Mouse (Mus musculus) thymus, postnatal 36 days (tissue): Measurements from ENCODE around the gene Slc30a6.

Source experiments
- DNase-seq, 2 experiments: peaks; one replicate each; pipeline ENCODE4 v3.0.0; 2022; ENCODE audit warnings: mixed read lengths in 2 of 2

Gene Slc30a6

DNA sequence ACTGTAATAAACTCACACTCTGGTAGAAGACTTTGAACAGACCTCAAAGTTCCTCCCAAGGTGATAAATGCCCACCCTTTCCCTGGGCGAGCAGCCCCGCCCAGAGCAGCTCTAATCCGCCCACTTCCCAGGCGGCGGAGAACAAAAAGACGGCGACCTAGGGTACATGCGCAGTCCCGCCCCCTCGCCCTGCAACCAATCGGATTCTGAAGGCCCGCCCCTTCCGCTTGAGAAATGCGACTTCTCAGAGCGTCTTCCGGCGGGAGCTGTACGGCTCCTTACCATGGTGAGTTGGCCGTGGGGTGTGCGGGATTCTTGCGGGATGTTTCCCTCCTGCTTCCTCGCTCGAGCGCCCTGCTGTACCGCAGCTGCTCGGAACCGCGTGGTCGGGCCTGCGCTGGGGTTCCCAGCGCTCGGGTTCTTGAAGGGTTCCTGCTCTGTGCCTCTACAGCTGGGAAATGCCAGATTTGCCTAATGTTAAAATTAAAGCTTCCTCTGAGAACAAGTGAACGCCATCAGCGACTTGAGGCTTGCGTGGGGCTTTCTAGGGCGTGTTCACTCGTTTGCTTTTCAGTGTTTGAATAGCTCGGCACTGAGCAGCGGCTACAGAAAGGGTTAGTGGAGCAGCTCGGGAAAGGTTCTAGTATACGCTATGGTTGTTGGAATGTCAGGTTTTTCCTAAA lies at the start of gene Slc30a6:
Slc30a6 (plus strand) TSS at position 226 of the 683 bp plus-strand sequence.
- DNase-seq = peak; percentile 96 to 97

DNA sequence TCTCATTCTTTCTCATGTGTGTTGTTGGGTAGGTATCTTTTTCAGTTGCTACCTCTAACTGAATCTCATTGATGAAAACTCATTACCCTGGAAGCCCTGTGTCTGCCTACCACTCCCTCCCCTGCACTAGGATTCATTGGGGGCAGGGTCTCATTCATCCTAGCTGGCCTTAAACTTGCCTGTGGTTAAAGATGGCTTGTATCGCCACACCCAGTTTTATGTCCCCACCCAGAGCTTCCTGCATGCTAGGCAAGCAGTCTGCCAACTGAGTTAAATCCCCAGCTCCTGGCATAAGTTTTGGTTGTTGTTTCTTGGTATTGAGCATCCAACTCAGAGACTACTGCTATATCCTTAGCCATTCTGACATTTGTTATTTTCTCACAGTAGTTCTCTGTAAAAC lies 31.8 kb upstream of the Slc30a6 start:
- no peak for DNase-seq

DNA sequence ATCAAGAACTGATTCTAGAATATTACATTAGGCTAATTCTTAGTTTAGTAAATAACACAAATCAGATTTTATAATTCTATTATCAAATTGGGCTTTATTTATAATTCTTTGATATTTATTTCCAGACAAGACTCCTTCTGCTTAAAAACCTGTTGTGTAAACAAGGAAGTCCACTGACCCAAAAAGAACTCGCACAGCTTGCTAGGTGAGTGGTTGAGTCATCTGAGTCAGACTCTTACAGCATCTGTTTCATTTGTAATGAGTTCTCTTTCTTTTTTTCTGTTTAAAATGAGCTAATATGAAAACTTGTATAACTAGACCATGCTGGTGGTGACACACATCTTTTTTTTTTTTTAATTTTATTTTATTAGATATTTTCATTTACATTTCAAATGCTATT lies 18.5 kb upstream of the Slc30a6 start:
- no peak for DNase-seq

DNA sequence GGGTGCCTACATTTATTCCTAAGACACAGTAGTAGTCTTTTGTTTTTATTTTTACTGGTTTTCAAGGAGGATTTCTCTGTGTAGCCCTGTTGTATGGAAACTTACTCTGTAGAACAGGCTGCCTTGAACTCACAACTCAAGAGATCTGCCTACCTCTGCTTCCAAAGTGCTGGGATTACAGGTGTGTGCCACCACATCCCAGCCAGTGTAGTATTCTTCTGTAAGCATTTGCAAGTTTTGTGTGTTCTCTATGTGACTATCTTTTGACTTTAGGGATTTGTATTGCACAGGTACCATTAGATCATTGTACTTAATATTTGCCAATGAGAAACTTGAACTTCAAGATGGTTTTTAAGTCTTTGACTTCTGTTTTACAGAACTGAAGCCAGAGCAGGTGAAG lies 8.8 kb upstream of the Slc30a6 start:
- DNase-seq = no peak

DNA sequence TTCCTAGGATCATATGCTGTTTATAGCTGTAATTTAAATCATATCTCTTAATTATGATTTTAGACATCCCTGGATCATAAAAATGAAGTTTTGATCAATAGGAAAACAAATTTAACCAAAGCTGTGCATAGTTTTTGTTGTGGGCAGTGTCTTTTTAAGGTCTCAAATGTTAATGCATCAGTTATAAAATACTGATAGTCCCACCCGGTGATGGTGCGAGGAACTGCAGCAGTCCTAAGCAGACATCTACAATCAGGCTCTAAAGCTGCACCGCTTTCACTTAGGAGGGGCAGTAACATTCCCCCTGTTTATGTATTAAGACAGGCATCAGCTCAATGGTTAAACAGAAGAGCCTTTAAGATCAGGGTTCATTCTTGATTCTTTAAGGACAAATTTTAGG lies 5.6 kb upstream of the Slc30a6 start:
- DNase-seq = no peak

DNA sequence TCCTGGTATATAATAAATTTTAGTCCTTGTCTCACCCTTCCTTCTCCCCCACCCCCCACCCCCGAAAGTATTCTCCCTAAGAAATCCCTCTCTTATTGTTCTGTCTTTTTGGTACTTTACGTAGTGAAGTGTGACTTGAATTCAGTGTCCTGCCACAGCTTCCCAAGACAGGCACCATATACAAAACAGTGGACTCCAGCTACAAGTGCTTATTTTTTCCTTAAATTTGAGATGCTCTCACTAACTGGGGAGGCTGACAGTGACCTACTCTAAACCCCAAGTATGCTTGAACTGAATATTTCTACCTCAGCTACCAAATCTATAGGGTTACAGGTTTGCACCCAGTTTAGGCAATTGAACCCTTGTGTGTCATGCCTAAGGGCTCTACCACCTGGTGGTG lies 1.0 kb upstream of the Slc30a6 start:
- no peak for DNase-seq

DNA sequence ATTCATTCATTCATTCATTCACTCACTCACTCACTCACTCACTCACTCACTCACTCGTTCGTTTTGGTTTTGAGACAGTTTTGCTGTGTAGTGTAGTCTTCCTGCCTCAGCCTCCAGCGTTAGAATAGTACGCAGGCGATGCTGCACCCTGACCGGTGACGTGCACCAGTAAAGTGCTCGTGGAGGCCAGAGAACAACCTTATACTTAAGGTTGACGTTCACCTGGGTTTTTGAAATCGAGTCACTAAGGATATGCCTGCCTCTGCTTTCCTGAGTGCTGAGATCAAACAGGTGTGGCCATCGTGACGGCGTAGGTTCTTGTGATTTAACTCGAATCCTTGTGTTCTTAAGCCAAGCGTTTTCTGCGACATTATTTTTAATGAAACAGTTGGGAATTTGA lies 553 bp upstream of the Slc30a6 start:
- DNase-seq = peak; percentile 4 to 14

DNA sequence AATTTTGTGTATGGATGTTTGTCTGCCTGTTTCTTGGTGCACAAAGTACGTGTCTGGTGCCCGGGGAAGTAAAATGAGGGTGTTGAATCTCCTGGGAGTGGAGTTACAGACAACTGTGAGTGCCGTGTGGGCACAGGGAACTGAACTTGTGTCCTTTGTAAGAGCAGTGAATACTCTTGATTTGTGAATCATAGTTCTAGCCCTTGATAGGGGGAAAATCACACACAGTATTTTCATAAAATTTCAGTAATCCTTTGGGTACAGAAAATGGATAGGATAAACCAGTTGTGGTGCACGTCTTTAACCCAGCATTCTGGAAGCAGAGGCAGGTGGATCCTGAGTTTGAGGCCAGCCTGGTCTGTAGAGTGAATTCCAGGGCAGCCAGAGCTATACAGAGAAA lies 1.4 kb downstream of the Slc30a6 start:
- DNase-seq = no peak

DNA sequence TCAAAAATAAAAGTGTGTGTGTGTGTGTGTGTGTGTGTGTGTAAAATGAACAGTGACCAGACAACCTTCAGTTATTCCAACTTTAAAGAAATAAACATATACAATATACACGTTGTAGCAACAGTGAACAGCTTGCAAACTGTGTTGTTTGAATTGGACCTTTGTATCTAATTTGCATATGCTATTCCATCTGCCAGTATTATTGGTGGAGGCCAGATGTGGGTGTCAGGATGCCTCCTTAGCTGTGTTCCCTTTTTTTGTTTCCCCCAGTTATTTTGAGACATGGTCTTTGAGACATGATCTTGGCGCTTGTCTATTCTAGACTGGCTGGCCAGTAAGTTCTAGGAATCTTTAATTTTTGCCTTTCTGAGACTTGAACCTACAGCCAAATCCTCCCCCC lies 1.8 kb downstream of the Slc30a6 start:
- no peak for DNase-seq

DNA sequence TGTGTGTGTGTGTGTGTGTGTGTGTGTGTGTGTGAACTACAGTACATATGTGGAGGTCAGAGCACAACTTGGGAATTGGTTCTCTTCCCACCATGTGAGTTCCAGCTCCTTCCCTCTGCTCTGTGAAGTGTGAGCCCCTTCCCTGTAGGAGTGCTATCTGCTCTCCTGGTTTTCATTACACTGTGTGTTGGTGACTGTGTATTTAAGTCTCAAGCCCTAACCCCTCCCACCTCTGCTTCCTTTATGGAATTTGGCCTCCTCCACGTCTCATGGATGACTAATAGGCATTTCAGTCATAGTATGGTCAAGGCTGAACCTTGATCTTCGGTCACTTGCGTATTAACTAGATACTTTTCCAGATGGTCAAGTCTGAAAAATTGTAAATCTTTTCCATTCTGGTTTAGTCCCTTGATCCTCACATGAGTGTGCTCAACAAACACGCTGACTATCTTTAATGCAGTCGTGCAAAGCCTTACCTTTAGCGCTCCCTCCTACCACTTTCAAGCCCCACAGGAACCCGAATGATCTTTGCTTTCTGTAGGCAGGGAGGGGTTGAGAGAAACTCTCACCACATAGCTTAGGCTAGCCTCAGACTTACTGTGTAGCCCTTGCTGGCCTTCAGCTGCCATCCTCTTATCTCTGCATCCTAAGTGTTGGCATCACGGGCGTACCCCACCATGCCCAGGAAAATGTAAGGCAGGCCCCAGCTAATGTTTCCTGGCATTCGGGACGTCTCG lies 7.2 kb downstream of the Slc30a6 start:
- no peak for DNase-seq

DNA sequence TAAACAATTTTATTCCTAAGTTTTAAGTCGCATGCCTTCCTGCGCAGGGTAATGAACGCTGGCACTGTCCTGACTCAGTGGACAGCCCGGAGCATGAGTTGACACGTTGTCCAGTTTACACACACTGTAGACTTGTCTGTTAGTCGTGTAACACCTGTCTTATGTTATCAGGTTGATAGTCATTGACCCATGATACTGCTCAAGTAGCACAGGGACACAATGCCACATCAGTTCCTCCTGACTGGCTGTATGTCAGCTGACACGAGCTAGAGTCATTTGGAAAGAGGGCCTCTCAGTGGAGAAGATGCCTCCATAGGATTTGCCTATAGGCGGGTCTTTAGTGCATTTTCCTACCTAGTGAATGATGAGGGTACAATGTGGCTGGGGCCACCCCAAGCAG lies 11.1 kb downstream of the Slc30a6 start:
- no peak for DNase-seq

DNA sequence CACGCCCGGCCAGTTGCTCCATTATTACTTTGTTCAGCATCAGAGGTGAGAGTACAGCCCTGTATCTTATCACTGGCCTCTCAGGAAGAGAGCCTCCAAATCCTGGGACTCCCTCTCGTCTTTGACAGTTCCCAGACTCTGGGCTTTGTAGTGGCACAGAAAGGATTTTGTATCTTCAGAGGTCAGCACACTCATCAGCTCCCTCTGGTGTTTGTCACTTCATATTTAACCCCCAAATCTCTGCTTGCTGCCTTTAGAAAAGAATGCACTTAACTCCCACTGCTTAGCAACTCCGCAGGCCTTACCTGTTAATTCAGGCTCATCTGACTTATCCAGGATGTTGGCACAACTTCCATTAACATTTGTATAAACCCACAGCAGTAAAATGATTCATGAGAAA lies 14.3 kb downstream of the Slc30a6 start:
- DNase-seq = no peak

DNA sequence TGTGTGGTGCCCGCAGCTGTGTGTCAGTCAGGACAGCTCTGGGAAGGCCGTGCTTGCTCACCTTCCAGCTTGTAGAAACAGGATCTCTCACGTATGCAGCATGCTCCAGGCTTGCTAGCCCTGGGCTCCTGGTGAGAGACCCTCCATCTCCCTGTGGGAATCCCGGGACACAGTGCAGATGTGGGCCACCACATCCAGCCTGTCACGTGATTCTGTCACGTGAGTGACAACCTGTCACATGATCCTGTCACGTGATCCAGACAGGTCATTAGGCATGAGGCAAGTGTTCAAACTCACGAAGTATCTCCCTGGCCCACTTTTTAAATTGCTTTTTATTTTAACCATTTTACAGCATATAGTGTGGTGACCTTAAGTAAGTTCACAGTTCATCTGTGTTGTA lies 17.9 kb downstream of the Slc30a6 start:
- DNase-seq = no peak

DNA sequence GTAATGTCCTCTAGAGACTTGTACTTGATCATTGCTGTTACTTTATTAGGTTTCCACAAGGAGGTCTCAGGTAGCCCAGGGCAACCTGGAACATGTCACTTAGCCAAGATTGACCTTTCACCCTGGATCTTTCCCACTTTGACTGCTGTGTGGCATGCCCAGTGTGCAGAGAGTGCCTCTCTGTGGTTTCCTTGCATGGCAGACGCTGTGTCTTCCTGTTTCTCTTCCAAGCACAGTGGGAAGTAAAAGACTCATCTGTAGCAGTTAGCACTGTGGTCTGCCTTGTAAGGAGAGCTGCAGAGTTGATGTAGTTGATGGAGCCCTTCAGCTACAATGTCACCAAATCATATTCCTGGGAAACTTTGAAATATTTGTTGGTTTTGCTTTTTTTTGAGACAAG lies 19.3 kb downstream of the Slc30a6 start:
- no peak for DNase-seq

DNA sequence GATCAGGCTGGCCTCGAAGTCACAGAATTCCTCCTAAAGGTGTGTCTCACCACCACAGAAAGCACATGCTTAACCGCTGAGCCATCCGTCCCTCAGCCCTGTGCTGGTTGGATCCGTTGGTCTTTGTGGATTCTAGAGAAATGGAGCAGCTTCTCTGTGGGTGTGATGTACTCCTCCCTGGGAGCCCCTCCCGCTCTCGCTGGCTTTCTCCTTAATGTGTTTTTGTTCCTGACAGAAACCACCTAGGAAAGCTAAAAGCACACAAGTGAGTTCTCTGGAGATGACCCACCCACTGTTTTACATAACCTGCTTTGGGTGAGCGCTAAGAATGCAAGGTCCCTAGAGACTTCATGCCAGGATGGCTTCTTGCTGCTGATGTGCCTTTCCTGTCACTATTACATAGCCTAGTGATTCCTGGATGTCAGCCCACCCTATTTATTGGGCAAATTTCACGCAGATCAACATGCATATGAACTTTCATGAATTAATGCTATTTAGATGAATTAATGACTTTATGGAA lies 21.5 kb downstream of the Slc30a6 start:
- DNase-seq = no peak

DNA sequence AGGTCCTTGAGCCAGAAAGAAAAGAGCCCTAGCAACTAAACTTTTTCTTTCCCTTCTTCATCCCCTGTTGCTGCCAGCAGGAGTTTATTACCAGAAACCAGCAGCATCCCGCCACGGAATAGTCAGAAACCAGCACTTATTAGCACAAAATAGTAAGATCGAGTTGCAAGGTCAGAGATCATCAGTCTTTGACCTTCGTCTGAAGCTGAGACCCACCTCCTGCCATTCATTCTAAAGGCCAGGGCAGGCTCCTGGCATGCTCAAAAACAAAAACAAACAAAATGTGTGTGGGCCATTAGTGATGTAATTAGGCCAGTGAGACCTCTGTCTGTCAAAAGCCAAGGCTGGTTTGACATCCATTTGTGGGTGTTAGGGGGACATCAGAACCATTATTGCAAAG lies 22.8 kb downstream of the Slc30a6 start:
- DNase-seq = no peak

DNA sequence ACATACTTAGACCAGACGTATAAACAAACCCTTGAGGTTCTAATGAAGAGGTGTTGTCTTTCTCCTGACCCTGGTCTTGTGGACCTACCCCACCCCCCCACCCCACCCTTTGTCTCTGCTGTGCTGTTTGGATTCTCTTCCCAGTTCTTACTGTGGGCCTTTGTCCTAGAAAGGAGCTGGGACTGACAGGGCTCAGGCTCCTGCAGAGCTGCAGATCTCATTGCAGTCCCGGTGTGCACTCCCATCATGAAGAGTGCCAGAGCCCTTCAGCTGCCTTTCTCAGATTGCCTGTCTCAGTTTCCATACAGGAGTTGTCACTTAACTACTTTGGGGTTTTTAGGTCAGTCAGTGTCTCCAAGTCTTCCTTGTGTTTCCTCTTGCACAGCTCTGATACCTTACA lies 25.2 kb downstream of the Slc30a6 start:
- no peak for DNase-seq

DNA sequence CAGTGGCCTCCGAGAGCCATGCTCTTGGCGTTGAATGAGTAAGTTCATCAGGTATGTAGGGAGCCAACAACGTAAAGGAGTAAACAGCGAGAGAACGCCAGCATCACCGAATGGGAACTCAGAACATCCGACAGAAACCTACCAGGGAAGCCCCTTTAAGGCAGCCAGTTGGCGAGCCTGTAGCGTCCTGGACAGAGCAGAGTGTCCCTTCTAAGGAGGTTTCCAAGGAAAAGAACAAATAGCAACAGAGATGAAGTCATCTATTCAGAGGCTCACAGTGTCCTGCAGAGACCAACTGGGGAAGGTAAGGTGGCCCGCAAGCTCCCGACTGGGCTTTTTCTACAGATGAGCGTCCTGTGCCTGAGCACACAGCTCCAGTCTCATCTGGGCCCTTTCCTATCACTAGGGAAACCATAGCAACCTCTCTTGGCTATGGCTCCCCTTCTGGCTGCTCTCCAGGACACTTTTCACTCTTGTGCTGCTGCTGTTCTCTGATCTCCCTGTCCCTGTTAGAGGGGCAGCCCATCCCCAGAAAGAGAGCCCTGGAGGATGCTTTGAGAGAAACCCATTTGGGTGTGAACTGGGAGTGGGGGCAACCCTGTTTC lies 29.1 kb downstream of the Slc30a6 start:
- no peak for DNase-seq

DNA sequence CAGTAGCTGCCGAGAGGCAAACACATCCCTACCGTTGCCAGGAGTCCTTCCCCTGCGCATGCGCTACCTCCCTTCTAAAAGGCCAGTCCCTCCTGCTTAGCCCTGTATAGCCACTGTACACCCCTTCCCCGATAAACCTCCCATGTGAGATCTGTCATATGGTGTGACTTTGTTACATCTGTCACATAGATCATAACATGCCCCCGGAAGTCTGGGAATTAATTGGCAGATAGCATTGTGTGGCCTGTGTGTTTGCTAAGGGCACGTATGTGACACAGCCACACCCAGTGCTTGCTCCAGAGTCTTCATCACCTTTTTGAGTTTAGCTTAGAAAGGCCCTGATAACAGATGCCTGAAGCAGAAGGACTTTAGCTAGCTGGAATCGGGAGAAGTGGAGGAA lies 34.7 kb downstream of the Slc30a6 start:
- DNase-seq = no peak

DNA sequence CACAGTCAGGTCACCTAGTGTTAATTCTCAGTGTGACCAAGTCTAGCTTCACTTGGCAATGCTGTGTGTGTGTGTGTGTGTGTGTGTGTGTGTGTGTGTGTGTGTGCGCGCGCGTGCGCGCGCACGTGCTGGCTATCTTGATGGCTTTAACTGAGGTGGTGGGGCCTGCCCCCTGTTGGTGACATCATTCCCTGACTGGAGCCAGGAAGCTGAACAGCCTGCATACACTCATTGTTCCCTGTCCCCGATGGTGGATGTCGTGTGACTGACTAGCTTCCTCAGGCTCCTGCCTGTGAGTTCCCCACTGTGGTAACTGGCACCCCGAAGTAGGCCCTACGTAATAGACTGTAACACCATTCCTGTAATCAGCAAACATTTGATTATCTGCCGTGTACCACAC lies 36.1 kb downstream of the Slc30a6 start:
- peak in 1 of 2 experiments; percentile 11 for DNase-seq

DNA sequence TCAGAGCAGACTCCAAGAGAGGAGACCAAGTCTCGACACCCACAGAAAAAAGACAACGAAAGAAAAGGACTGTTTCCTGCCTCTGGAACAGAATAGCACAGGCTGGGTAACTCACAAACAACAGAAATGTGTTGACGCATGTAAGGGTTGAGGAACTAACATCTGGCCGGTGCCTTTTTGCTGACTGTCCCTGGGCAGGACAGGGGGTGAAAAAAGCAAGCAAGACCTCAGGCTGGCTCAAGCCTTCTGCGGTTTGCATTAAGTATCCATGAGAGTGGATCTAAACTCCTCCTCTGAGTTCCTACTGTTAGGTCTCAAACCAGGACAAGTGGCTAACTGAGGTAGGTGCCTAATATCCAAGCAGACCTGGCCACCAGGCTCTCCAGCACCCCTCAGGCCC lies 37.2 kb downstream of the Slc30a6 start:
- DNase-seq = no peak

DNA sequence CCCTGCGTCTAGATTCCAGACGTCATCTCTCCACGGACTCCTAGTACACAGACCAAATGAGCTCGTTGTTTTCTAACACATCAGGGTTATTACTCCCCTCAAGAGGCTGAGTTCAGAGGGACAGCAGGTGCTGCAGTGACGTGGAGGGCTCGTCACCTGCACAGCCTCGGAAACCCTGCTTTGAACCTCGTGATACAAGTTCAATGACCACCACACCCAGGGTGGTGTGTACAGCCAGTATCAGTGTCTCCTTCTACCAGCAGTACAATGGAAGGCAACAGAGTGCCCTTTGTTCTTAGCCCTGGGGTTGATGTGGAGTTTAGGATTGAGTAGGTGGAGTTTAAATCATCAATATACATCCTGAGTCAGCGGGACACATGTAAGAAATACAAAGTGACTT lies 42.4 kb downstream of the Slc30a6 start:
- DNase-seq = no peak

DNA sequence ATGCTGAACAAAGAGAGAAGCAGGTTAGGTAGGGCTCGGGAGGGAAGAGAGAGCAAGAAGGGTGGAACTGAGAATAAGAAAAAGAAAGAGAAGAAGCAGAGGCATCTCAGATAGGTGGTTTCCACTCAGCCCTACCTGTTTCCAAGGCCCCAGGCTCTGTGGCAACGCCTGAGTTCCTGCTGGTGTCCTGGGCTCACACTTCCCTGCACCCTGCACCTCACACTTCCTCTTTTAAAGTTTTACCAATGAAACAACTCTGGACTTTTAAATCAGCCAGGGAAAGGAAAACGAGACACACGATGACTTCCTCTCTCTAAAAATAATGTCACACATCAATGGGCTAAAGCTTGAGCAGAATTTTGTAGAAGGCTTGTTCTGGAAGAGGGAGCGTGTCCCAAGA lies 45.1 kb downstream of the Slc30a6 start:
- DNase-seq = no peak

DNA sequence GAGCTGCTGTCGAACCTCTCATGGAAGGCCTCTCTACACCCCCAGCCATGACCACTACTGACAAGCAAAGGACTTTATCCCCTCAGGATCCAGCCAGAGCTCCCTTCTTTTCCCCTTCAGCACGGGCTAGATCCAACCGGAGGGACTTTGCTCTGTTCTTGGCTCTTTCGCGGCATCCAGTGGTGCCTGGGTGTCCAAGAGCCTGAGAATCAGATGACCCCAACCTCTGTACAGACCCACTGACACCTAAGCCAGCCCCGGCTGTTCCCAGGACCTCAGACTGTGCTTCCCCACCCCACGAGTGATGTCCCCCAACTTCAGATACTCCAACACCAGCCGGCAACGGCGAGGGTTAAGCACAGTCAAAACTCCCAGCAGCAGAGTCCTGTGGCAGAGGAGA lies 54.4 kb downstream of the Slc30a6 start:
- no peak for DNase-seq
